Mouse (Mus musculus) limb, embryonic 10.5 days (tissue): Measurements from ENCODE around the gene Lcp1. TPM values are rescaled to one million over a fixed set of nuclear protein-coding genes. Genes with fewer than 3 reads are reported as not detected.

Source experiments
- DNase-seq: peaks from one replicate; pipeline ENCODE4 v3.0.0-alpha.2; 2017; ENCODE audit warnings: low spot score
- H3K27ac ChIP-seq: fragments of 300-500 bp; sonication (generic); 2 replicates; pipeline ENCODE4 v1.5.1; 2016; ENCODE audit warnings: mild to moderate bottlenecking
- H3K27me3 ChIP-seq: fragments of 300-500 bp; sonication (generic); 2 replicates; pipeline ENCODE4 v1.6.1; 2016; ENCODE audit warnings: low read depth, mild to moderate bottlenecking; ENCODE audit not compliant: poor library complexity, severe bottlenecking
- H3K36me3 ChIP-seq: fragments of 300-500 bp; sonication (generic); 2 replicates; pipeline ENCODE4 v1.6.1; 2016; ENCODE audit warnings: mild to moderate bottlenecking, moderate library complexity
- H3K4me1 ChIP-seq: fragments of 300-500 bp; sonication (generic); 2 replicates; pipeline ENCODE4 v1.6.1; 2016
- H3K4me3 ChIP-seq: fragments of 300-500 bp; sonication (generic); 2 replicates; pipeline ENCODE4 v1.5.1; 2016; ENCODE audit warnings: mild to moderate bottlenecking, moderate library complexity
- H3K9me3 ChIP-seq: fragments of 300-500 bp; sonication (generic); replicated peaks from 2 replicates; pipeline ENCODE4 v1.6.1; 2016; ENCODE audit warnings: mild to moderate bottlenecking
- WGBS: fragments of 180-500 bp; shearing (Covaris S2); methylation state at CpG from one replicate; pipeline ENCODE4 v1.1.7; 2016; 5-methylcytosine and 5-hydroxymethylcytosine counted together
- polyA plus RNA-seq: library from polyadenylated mRNA; unstranded; fragments of >200 nt; fragmentation: Nextera tagmentation; extraction: Ambion mirVana; gene quantifications from 2 replicates; pipeline ENCODE4 v1.2.1, GENCODE M21; 2016

Gene Lcp1
- polyA plus RNA-seq, 1 experiment from 2014 or later: 20.4 TPM

DNA sequence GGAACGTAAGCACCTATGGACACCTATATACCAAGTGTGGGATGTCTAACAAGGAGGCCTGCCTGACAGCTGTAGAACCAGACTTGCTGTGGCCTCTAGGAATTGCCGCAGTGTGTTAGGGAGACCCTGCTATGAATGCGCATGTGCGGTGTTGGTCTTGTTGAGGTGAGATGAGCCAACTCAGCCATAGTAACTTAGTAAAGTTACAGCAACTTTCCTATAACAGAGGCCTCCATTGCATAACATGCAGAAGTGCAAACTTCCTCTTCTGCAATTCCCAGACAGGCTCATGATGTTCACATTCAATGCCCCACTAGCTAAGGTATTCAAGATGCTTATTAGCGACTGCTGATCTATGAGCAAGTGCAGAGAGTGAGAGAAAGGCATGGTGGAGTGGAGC is 64.6 kb downstream of the Lcp1 start:
- Histone ChIP-seq H3K9me3 (no peaks in the 10 kb centered on the region), H3K36me3 (no peaks in the 10 kb centered on the region), H3K4me1 (no peaks in the 10 kb centered on the region), H3K27me3 (no peaks in the 10 kb centered on the region), H3K27ac (no peak overlapping the region), H3K4me3 (no peak overlapping the region)
- 91% methylated on average over 5 of the region's 5 CpGs for WGBS
- no peak for DNase-seq

DNA sequence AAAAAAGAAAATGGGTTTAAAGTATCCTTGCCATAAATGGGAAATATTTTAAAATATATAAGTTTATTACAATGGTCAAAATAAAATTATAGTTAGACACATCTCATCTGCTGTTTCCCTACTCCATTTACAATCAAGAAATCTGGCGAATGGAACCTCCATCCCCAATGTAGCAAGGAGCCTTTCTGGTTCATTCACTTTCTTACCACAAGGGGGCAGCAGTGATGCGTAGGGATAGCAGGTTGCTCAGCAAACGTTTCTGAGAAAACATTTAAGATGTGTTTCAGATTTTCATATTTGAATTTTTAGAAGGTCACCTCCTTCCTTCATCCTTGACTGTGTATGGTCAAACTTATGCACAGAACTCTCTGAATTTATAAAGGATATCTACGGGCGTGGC is 66.1 kb downstream of the Lcp1 start:
- peak; percentile 71 for DNase-seq

DNA sequence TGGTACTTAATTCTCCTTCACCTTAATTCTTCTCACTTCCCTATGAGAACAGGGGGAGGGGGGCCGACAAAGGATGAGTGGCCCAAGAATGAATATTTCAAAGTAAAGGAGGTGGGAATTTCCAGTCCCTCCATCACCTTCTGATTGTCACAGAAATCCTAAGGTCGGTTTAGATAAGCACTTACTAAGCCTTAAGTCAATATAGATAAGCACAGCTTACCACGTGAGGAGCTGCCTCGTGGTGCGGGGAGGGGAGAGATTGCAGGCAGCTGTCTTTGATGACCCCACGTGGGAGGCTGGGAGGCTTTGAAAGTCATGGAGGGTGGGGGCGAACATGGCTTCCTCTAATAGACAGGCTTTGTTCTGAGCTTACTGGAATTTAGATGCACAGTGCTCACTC is 66.8 kb downstream of the Lcp1 start:
- DNase-seq: no peak
- 62% methylated on average over 7 of the region's 7 CpGs for WGBS
- Histone ChIP-seq H3K27ac (no peak overlapping the region), H3K9me3 (no peaks in the 10 kb centered on the region), H3K27me3 (no peaks in the 10 kb centered on the region), H3K36me3 (no peaks in the 10 kb centered on the region), H3K4me1 (no peaks in the 10 kb centered on the region), H3K4me3 (no peak overlapping the region)

More for the DNA sequence above, 66.1 kb downstream of the Lcp1 start:
- Histone ChIP-seq H3K9me3 (no peaks in the 10 kb centered on the region), H3K27ac (no peak overlapping the region), H3K4me3 (no peak overlapping the region), H3K27me3 (no peaks in the 10 kb centered on the region), H3K36me3 (no peaks in the 10 kb centered on the region), H3K4me1 (no peaks in the 10 kb centered on the region)
- 49% methylated on average over 5 of the region's 5 CpGs for WGBS

DNA sequence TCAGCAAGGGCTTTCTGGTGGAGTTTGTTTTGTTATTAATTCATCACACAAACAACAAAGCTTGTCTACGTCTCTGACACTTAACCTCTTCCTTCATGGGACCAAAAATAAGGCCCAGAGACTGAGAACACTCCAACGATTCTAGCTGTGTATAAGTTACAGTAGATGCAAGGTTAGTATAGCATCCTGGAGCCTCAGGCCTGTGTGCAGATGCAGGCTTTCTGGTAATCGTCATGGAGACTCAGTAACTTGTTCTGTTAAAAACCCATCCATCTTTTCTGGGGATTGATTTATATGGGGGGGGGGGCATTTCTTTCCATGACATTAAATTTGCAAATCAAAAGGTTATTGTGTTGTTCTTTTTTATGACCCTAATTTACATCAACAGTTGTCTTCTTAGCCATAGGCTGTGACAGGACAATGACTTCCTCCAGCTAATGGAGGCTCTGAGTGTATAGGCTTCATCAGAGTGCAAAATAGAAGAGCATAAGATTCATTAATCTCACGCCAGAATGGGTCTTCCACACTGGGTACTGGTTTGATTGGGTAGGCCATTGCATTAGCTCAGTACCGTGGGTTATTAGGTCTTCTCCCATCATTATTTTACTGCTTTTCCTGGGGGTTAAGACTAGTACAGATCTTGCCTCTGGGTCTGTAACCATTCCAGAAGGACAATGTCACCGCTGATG is 74.6 kb downstream of the Lcp1 start:
- H3K36me3 ChIP-seq: no peaks in the 10 kb centered on the region
- no peak for DNase-seq
- H3K27me3 ChIP-seq: no peaks in the 10 kb centered on the region
- H3K4me1 ChIP-seq: 0 out of 2 replicates have a peak, but pooled peaks cover 4% of the 10 kb centered on the region
- H3K27ac ChIP-seq: no peak overlapping the region
- H3K4me3 ChIP-seq: no peak overlapping the region
- WGBS: 74% methylated on average over 6 of the region's 6 CpGs
- no peaks in the 10 kb centered on the region for H3K9me3 ChIP-seq

DNA sequence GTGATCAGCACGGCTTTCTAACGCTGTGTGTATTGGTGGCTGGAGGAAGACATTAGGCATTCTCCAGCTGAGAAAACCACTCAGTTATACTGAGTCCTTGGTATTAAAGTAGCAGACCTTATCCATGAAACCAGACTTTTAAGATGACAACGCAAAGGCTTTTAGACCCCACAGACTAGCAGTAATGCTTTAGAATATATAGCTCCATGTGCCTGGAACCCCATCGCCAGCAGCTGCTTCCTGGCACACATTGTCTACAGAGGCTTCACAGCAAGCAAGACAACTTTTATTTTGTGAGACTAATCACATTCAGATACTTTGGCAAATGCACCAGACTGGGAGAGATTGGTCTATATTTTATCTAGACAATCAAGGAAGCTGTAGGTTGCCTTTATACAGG is 75.4 kb downstream of the Lcp1 start:
- no peak for DNase-seq
- Histone ChIP-seq H3K27me3 (no peaks in the 10 kb centered on the region), H3K36me3 (no peaks in the 10 kb centered on the region), H3K27ac (no peak overlapping the region), H3K4me1 (0 out of 2 replicates have a peak, but pooled peaks cover 4% of the 10 kb centered on the region), H3K4me3 (no peak overlapping the region), H3K9me3 (no peaks in the 10 kb centered on the region)
- WGBS: 94% methylated on average over 4 of the region's 4 CpGs

DNA sequence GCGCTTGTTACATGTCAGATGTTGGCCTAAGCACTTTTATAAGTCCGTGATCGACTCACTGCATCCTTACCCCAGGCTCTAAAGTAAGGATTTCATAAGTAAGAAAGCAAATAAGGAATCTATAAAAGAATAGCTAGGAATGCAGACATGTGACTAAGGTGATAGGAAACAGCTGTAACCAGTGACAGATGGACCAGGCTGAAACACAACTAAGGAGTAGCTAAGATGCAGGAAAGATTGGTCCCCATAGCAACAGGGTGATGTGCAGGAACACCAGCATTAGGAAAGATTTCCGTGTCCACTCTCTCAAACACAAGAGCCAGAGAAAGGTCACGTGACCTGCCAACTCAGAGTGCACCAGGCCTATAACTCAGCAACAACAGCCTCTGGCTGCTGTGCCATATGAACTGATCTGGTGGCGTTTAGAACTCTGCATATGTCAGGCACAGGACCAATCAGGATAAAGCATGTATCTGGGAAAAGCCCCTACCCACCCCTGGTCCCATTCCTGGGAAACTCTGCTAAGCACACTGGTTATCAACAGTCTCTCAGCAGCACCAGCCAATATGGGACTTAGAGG is 77.8 kb downstream of the Lcp1 start:
- no peak for DNase-seq
- 81% methylated on average over 6 of the region's 6 CpGs for WGBS

DNA sequence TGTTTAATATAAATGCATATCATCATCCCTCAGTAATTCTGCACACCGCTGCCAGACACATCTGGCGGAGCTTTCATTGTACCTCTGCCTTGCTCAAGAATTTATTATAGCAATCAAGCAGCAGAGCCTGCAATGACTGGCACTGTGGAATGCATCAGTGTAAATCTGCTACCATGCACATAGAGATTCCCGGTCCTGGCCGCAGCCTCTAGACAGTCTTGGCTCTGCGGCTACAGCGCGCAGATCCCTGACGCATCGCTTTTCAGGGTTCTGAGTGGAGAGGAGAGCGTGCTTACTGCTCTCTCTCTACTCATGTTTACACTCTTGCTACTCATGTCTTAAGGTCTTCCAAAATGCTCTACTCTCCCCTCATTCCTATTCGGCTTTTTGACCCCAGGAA is 82.9 kb downstream of the Lcp1 start:
- 79% methylated on average over 11 of the region's 11 CpGs for WGBS

More for the DNA sequence above, 77.8 kb downstream of the Lcp1 start:
- H3K4me1 ChIP-seq: peaks cover 5% of the 10 kb centered on the region
- no peaks in the 10 kb centered on the region for H3K27me3 ChIP-seq
- no peaks in the 10 kb centered on the region for H3K9me3 ChIP-seq
- H3K4me3 ChIP-seq: no peak overlapping the region
- no peaks in the 10 kb centered on the region for H3K36me3 ChIP-seq
- no peak overlapping the region for H3K27ac ChIP-seq

DNA sequence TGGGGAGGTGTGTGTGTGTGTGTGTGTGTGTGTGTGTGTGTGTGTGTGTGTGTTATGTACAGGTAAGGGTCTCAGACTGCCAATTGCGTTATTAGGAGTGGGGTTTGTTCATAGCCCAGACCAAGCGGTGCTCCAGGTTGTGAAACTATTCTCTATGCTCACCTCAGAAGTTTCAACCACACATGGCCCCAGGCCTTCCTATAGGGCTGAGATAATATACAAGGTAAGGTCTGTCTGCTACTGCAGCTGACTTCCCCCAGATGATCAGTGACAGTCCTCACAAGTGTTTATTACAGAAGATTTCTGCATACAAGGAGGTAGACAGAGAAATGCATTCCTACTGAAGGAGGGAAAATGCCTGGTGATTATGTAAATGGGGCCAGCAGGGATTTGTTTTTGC is 87.9 kb downstream of the Lcp1 start:
- Histone ChIP-seq H3K27ac (no peak overlapping the region), H3K27me3 (no peaks in the 10 kb centered on the region), H3K9me3 (no peaks in the 10 kb centered on the region), H3K4me3 (no peak overlapping the region), H3K36me3 (no peaks in the 10 kb centered on the region), H3K4me1 (peaks cover 3% of the 10 kb centered on the region)
- WGBS: 95% methylated on average over 2 of the region's 2 CpGs
- DNase-seq: no peak

More for the DNA sequence above, 82.9 kb downstream of the Lcp1 start:
- H3K36me3 ChIP-seq: no peaks in the 10 kb centered on the region
- H3K27ac ChIP-seq: no peak overlapping the region
- H3K27me3 ChIP-seq: no peaks in the 10 kb centered on the region
- no peak overlapping the region for H3K4me3 ChIP-seq
- no peaks in the 10 kb centered on the region for H3K9me3 ChIP-seq
- H3K4me1 ChIP-seq: peaks cover 8% of the 10 kb centered on the region
- no peak for DNase-seq

DNA sequence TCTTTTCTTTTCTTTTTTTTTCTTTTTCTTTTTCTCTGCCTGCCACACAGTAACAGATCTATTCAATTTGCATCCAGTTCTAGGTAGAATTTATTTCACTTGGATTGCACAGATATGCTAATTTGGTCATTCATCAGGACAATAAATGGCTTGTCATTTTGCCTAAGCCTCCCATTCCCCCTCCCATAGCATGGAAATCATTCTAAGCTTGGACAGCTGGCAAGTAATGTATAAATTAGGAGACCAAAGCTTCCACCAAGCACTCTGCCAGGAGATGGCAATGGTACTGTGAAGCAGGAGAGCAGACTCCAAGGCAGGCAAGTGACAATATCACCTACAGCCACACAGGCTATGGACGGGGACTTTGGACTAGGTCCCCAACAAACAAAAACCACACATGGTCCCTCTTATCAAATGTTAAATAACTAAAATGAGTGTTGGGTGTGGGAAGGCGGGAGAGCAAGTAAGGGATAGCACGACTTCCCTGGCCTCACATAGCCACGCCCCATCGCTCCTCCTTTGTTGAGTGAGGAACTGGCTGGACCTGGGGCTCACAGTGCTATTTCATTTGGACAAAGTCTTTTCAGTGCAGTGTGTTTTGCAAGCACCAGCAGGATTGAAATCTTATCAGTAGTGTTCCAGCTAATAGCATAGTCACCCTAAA is 88.5 kb downstream of the Lcp1 start:
- no peaks in the 10 kb centered on the region for H3K36me3 ChIP-seq
- no peak overlapping the region for H3K27ac ChIP-seq
- DNase-seq: no peak
- WGBS: 90% methylated on average over 5 of the region's 5 CpGs
- H3K4me1 ChIP-seq: no peaks in the 10 kb centered on the region
- H3K27me3 ChIP-seq: no peaks in the 10 kb centered on the region
- no peak overlapping the region for H3K4me3 ChIP-seq
- H3K9me3 ChIP-seq: no peaks in the 10 kb centered on the region

DNA sequence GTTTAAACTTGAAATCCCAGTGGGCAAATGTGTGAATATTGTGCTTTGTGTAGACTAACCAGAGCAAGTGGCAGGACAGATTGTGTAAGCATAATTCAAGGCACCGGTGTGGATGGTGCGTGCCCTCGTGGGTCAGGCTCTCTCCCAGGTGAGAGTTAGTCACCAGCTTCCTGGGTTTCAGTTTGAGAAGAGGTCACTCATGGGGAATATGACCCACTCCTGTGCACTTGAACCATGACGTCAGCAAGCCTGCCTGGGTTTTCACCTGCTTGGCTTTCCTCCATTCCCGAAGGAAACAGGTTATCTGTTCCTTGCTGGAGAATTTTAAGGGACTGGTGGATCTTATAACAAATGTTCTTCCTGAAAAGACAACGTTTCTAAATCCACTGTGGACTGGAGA is 91.5 kb downstream of the Lcp1 start:
- Histone ChIP-seq H3K9me3 (no peaks in the 10 kb centered on the region), H3K27ac (no peak overlapping the region), H3K27me3 (no peaks in the 10 kb centered on the region), H3K4me1 (no peaks in the 10 kb centered on the region), H3K36me3 (no peaks in the 10 kb centered on the region), H3K4me3 (no peak overlapping the region)
- DNase-seq: no peak
- 86% methylated on average over 6 of the region's 6 CpGs for WGBS

DNA sequence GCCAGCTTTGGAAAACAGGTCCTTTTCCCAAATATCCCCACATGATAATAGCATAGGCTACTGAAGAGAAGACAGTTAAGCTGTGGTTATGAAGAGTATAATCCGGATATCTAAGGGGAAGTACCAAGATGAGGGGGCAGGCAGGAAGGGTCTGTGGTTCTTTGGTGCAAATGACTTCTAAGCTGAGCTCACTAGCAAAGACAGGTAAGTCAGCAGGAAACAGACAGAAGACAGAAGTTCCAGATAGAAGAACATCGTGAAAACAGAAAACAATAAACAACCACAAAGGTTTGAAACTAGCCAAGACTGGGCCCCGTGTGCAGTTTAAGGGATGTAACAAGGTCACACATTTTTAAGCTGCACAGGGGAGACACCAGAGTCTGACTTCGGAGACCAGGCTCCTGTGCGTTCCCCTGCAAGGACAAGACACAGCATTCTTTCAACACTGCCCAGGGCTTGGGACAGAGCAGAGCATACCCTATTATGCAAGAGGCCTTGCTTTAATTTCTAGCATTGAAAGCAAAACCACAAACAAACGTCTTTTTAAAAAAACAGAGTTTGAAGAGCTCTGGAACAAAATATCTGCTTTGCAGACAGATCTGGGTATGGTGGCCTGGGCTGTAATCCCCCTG is 96.7 kb downstream of the Lcp1 start:
- no peaks in the 10 kb centered on the region for H3K4me1 ChIP-seq
- 82% methylated on average over 6 of the region's 6 CpGs for whole genome bisulfite sequencing
- H3K36me3 ChIP-seq: no peaks in the 10 kb centered on the region

DNA sequence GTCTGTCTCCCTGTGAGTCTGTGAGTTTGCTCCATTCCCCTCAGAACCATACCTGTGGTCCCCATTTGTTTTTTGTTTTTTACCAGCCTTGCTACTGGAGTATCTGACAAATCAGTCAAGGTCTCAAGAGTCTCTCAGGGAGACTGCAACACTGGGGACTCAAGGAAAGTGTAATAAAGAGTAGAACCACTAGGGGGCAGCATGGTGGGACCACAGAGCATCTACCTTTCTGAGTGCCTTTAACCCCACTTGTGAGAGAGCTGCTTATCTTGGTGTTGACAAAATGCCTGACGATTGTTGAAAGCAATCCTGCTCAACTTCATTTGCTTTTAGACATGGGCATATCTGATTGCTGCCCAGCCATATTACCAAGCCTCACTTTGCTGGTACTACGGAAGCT is 98.9 kb downstream of the Lcp1 start:
- Histone ChIP-seq H3K27me3 (no peaks in the 10 kb centered on the region), H3K4me3 (no peak overlapping the region), H3K36me3 (no peaks in the 10 kb centered on the region), H3K27ac (no peak overlapping the region), H3K9me3 (no peaks in the 10 kb centered on the region), H3K4me1 (no peaks in the 10 kb centered on the region)
- no peak for DNase-seq
- WGBS: 73% methylated on average over 2 of the region's 2 CpGs

More for the DNA sequence above, 96.7 kb downstream of the Lcp1 start:
- no peaks in the 10 kb centered on the region for H3K9me3 ChIP-seq
- DNase-seq: no peak
- H3K27me3 ChIP-seq: no peaks in the 10 kb centered on the region
- no peak overlapping the region for H3K4me3 ChIP-seq
- H3K27ac ChIP-seq: no peak overlapping the region

DNA sequence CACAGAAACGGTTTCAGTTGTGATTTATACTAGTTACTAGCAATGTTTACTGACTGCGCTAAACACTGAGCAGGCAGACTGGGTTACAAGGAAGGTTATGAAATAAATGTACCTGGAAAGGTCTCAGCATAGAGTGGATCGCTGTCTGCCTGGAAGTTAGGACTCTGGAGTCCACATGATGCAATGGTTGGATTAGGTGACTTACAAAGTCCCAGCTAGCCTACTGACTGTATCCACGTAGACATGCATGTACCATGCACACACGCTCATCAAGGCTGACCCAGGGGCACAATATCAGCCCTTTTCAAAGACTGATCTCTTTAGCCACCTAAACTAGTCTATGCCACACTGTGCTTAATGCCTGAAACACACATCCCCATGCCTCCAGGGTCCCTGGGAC is 102.2 kb downstream of the Lcp1 start:
- no peak overlapping the region for H3K4me3 ChIP-seq
- no peak for DNase-seq
- H3K4me1 ChIP-seq: no peaks in the 10 kb centered on the region
- H3K27ac ChIP-seq: no peak overlapping the region
- WGBS: 90% methylated on average over 5 of the region's 5 CpGs
- no peaks in the 10 kb centered on the region for H3K36me3 ChIP-seq
- H3K27me3 ChIP-seq: no peaks in the 10 kb centered on the region
- no peaks in the 10 kb centered on the region for H3K9me3 ChIP-seq
